Mouse (Mus musculus) olfactory bulb, adult 2 months (tissue): ENCODE measurements around the gene Bbc3.

Experiments used
- CTCF ChIP-seq: fragments of 200-500 bp; IDR thresholded peaks from 2 replicates; pipeline ENCODE4 v1.5.1; 2012; ENCODE audit warnings: low read depth, mild to moderate bottlenecking, low read length, moderate library complexity; ENCODE audit not compliant: insufficient read depth
- POLR2A ChIP-seq: fragments of 200-500 bp; IDR thresholded peaks from 2 replicates; pipeline ENCODE4 v1.6.1; 2012; ENCODE audit warnings: mild to moderate bottlenecking, low read depth, low read length, moderate library complexity; ENCODE audit not compliant: insufficient read depth

- no peak for TF ChIP-seq CTCF
- no peak for TF ChIP-seq POLR2A
Observed at GRCm38 (mm10) chr7:16345297-16345696, 37.1 kb downstream of the Bbc3 start.
